Mouse (Mus musculus) MEL-GATA-1-ER (cell line): ENCODE results near the gene Zkscan3.
"Not testable (repeated sequence)": the region's sequence is repeated elsewhere in the genome, so short reads cannot be mapped to it uniquely, and the experiment has no call there.

ENCODE experiments used
- DNase-seq: peaks from one replicate; pipeline ENCODE4 v3.0.0-alpha.2; 2012; ENCODE audit warnings: low read depth; ENCODE audit errors: extremely low read depth

Zkscan3 gene

GRCm38 (mm10) chr13:21397486-21397885 lies 5.1 kb downstream of the Zkscan3 start:
- DNase-seq = no peak

GRCm38 (mm10) chr13:21396048-21396447 lies 6.5 kb downstream of the Zkscan3 start:
- not testable (repeated sequence) for DNase-seq

GRCm38 (mm10) chr13:21395623-21396022 lies 6.9 kb downstream of the Zkscan3 start:
- no peak for DNase-seq

- no peak for DNase-seq
These were observed 7.3 kb downstream of the Zkscan3 start for GRCm38 (mm10) chr13:21395211-21395610.

- DNase-seq = peak; percentile 43
These were observed 24.8 kb downstream of the Zkscan3 start for GRCm38 (mm10) chr13:21377773-21378172.

GRCm38 (mm10) chr13:21372700-21373099 lies 29.9 kb downstream of the Zkscan3 start:
- no peak for DNase-seq

DNA sequence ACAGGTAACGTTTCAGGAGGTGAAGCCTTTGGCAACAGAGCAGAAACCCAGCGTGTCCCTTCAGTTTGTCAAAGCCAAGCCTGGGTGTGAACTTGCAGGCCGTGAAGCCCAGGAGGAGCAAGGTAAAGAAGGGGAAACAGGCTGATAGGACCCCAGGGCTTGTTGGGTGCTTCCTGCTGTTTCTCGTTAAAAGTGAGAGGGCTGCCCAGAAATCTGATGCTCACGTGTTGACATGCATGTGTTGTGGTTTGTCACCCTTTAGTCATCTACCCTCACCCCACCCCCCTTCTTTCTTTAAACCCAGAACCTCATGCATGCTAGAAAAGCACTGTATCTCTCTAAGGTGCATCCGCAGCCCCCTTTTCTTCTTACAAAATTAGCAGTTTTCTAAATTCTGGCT lies 35.9 kb downstream of the Zkscan3 start:
- no peak for DNase-seq

DNA sequence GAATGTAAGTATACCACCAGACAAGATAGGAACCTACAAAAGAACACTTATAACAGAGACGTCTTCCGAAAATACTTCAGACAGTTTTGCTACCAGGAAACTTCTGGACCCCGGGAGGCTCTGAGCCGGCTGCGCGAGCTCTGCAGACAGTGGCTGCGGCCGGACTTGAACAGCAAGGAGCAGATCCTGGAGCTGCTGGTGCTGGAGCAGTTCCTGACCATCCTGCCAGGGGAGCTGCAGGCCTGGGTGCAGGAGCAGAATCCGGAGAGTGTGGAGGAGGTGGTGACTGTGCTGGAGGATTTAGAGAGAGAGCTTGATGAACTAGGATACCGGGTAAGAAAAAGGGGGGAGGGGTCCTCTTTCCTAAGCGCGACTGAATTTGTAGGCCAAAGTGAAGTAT lies 38.8 kb downstream of the Zkscan3 start:
- DNase-seq = no peak

GRCm38 (mm10) chr13:21362621-21363248 lies 39.8 kb downstream of the Zkscan3 start, which contains the start of gene Zscan12:
Zscan12 (plus strand) TSS chr13:21362820.
- DNase-seq = peak; percentile 92

DNA sequence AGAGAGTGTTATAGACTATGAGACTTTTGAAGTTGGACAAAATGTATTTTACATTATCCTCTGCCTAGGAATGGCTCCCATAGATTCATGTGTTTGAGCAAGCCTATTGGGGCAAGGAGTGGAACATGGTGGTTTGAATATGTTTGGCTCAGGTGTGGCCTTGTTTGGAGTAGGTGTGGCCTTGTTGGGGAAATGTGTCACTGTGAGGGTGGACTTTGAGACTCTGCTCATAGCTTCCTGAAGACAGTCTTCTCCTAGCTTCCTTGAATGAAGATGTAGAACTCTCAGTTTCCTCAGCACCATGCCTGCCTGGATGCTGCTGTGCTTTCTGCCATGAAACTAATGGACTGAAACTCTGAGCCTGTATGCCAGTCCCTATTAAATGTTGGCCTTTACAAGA lies 52.0 kb downstream of the Zkscan3 start:
- DNase-seq = no peak

DNA sequence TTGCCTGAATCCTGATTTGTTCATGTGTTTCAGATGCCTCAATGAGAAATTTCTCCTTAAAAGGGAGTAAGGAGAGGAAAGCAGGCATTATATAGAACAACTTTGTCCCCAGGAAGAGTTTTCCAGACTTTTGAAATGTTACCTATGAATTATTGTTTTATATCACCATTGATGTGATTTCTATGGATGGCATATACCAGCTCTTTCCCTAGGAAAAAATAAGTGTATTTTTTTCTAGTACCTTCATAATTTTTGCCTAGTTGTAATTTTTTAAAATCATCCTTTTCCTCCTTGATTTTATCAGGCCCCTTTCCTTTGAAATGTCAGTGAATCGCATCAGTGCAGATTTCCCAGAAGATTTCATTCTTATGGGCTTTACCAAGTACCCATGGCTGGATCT lies 55.9 kb downstream of the Zkscan3 start, which contains the start of gene Olfr1367:
Olfr1367 (plus strand) TSS at position 301 of the 400 bp plus-strand sequence.
- no peak for DNase-seq
